Mouse (Mus musculus) liver, embryonic 13.5 days (tissue): ENCODE measurements around the gene Idnk. TPM values are rescaled to one million over a fixed set of nuclear protein-coding genes. Genes with fewer than 3 reads are reported as not detected.
"Not testable (repeated sequence)": the region's sequence is repeated elsewhere in the genome, so short reads cannot be mapped to it uniquely, and the experiment has no call there.

ENCODE experiments used
- ATAC-seq: fragments of 200-750 bp; cut with Nextera tagmentation; 2 replicates; pipeline ENCODE4 v1.8.0; 2017; ENCODE audit warnings: low read depth, mild to moderate bottlenecking, moderate number of reproducible peaks, moderate library complexity
- DNase-seq: peaks from one replicate; pipeline ENCODE4 v3.0.0; 2022
- H3K27ac ChIP-seq: fragments of 300-500 bp; sonication (generic); 2 replicates; pipeline ENCODE4 v1.5.1; 2015; ENCODE audit warnings: moderate library complexity, mild to moderate bottlenecking, inconsistent platforms
- H3K27me3 ChIP-seq: fragments of 300-500 bp; sonication (generic); 2 replicates; pipeline ENCODE4 v1.6.1; 2015; ENCODE audit warnings: mild to moderate bottlenecking, inconsistent platforms
- H3K36me3 ChIP-seq: fragments of 300-500 bp; sonication (generic); 2 replicates; pipeline ENCODE4 v1.6.1; 2015; ENCODE audit warnings: mild to moderate bottlenecking, inconsistent platforms
- H3K4me1 ChIP-seq: fragments of 300-500 bp; sonication (generic); replicated peaks from 2 replicates; pipeline ENCODE4 v1.6.1; 2015; ENCODE audit warnings: inconsistent platforms
- H3K4me2 ChIP-seq: fragments of 300-500 bp; sonication (generic); 2 replicates; pipeline ENCODE4 v1.6.1; 2015; ENCODE audit warnings: inconsistent platforms, mild to moderate bottlenecking, moderate library complexity
- H3K4me3 ChIP-seq: fragments of 300-500 bp; sonication (generic); replicated peaks from 2 replicates; pipeline ENCODE4 v1.5.1; 2015; ENCODE audit warnings: mild to moderate bottlenecking, inconsistent platforms
- H3K9ac ChIP-seq: fragments of 300-500 bp; sonication (generic); 2 replicates; pipeline ENCODE4 v1.6.1; 2015; ENCODE audit warnings: mild to moderate bottlenecking, inconsistent platforms
- H3K9me3 ChIP-seq: fragments of 300-500 bp; sonication (generic); replicated peaks from 2 replicates; pipeline ENCODE4 v1.6.1; 2016; ENCODE audit warnings: inconsistent platforms
- WGBS: fragments of 180-500 bp; shearing (Covaris S2); methylation state at CpG from one replicate; pipeline ENCODE4 v1.1.7; 2015; ENCODE audit not compliant: insufficient replicate concordance; 5-methylcytosine and 5-hydroxymethylcytosine counted together
- polyA plus RNA-seq: library from polyadenylated mRNA; unstranded; fragments of >200 nt; fragmentation: Nextera tagmentation; extraction: Ambion mirVana; gene quantifications from 2 replicates; pipeline ENCODE4 v1.2.1, GENCODE M21; 2015

Gene Idnk
- polyA plus RNA-seq, 1 experiment from 2014 or later, result 21.8 TPM

DNA sequence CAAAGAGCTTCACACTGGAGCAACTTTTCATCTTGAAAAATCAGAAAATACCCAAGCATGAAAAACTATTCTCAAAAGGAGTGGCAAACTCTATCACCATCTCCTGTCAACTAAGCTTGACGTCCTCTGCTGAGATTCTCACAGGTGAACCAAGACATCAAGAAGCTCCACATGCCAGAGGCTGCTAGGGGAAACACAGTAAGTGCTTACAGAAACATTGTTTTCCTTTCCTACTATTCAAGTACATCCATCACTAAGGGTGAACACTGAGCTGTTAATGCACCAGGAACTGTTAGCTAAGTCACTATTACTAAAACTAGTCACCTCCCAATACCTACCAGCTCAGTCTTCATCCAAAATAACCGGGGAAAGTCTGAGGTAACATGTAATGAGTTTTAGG, 32.5 kb upstream of the Idnk start:
- 51% methylated on average over 2 of the region's 2 CpGs for WGBS
- no peak for ATAC-seq

DNA sequence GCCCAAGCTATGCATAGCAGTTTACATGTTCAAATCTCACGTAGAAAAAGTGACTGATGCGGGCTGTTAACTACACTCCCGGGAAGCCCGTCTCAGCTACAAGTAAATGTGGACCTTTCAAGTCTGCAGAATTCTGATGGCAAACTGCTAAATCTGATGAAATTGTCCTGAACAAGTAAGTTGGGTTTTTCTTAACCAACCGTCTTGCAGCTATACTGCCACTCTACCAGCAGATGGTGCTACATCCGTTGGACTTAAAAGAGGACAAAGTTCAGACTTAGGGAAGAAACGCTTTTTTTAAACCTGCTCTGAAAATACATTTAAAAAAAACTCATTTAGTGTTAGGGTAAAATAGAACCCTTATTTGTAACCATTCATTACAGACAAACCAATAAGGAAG, 31.3 kb upstream of the Idnk start:
- Histone ChIP-seq H3K36me3 (peaks cover 20% of the 10 kb centered on the region), H3K27ac (no peak overlapping the region; the same call in 1 of the 2 replicates), H3K9me3 (no peaks in the 10 kb centered on the region), H3K4me1 (peaks cover 43% of the 10 kb centered on the region), H3K4me2 (peak overlapping the region; percentile 80), H3K4me3 (peak overlapping the region; percentile 97), H3K27me3 (no peaks in the 10 kb centered on the region), H3K9ac (peak overlapping the region; percentile 33; the same call in 1 of the 2 replicates)
- ATAC-seq, result no peak
- WGBS, result 29% methylated on average over 7 of the region's 7 CpGs
- DNase-seq, result peak; percentile 45

More for the DNA sequence above, 32.5 kb upstream of the Idnk start:
- no peaks in the 10 kb centered on the region for H3K9me3 ChIP-seq
- no peak overlapping the region for H3K27ac ChIP-seq
- no peaks in the 10 kb centered on the region for H3K27me3 ChIP-seq
- H3K36me3 ChIP-seq, result peaks cover 20% of the 10 kb centered on the region
- H3K9ac ChIP-seq, result no peak overlapping the region
- DNase-seq, result no peak
- H3K4me2 ChIP-seq, result no peak overlapping the region
- H3K4me1 ChIP-seq, result peaks cover 40% of the 10 kb centered on the region
- no peak overlapping the region for H3K4me3 ChIP-seq

DNA sequence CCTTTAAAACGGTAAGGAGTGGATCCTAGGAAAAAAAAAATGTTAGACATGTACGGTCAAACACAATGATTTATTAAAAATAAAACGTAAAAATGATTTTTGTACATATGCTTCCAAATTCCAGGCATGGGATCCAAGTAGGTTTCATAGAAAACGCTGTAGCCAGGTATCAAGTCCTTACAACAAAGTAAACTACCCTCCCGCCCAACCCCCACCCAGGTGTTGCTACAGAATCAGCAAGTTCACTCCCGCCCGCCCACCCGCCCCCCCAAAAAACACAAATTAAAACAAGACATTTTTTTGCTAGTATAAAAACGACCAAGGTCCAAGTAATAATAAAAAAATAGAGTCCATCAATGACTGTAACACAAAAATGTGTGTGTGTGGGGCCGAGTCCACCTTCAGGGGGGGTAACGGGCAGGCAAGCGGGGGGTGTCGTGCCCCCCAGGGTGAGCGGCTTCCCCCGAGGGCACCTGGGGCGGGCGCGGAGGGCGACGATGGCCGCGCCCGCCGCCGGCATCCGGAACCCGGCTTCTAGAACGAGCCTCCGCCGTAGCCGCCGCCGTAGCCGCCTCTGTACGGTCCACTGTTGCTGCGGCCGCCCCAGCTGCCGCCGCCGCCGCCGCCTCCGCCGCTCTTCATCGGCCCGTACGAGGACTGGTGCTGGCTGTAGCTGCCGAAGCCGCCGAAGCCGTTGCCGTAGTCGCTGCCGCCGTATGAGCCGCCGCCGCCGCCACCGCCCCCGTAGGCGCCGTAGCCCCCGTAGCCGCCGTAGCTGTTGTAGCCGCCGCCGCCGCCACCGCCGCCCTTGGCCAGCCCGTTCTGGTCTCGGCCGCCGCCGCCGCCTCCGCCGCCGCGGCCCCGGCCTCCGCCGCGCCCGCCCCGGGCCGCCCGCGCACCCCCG, 30.3 kb upstream of the Idnk start:
- peak overlapping the region; percentile 97 for H3K4me3 ChIP-seq
- no peaks in the 10 kb centered on the region for H3K27me3 ChIP-seq
- peaks cover 20% of the 10 kb centered on the region for H3K36me3 ChIP-seq
- peak overlapping the region; percentile 99 for H3K9ac ChIP-seq
- WGBS, result under 1% methylated on average over 61 of the region's 92 CpGs
- ATAC-seq (no peak), DNase-seq (peak; percentile 38)
- peak overlapping the region; percentile 80 for H3K4me2 ChIP-seq
- no peaks in the 10 kb centered on the region for H3K9me3 ChIP-seq
- peak overlapping the region; percentile 96 for H3K27ac ChIP-seq
- peaks cover 43% of the 10 kb centered on the region for H3K4me1 ChIP-seq

DNA sequence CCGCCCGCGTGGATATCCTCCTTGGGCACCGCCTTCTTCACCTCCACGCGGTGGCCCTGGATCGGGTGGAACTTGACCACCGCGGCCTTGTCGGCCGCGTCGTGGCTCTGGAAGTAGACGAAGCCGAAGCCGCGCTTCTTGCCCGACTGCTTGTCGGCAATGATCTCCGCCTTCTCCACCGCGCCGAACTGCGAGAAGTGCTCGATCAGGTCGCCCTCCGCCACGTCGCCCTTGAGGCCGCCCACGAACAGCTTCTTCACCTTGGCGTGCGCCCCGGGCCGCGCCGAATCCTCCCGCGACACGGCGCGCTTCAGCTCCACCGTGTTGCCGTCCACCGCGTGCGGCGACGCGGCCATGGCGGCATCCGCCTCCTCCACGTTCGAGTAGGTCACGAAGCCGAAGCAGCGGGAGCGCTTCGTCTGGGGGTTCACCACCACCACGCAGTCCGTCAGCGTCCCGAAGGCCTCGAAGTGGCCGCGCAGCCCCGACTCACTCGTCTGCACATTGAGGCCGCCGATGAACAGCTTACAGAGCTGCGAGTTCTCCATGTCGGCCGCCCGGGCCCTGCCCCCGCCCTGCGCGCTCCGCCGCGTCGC, 29.6 kb upstream of the Idnk start:
- peak overlapping the region; percentile 97 for H3K4me3 ChIP-seq
- DNase-seq, result no peak
- under 1% methylated on average over 80 of the region's 81 CpGs for WGBS
- peak overlapping the region; percentile 99 for H3K9ac ChIP-seq
- no peaks in the 10 kb centered on the region for H3K27me3 ChIP-seq
- H3K27ac ChIP-seq, result peak overlapping the region; percentile 96
- ATAC-seq, result peak; percentile 22
- no peaks in the 10 kb centered on the region for H3K9me3 ChIP-seq
- H3K4me1 ChIP-seq, result peaks cover 40% of the 10 kb centered on the region
- peaks cover 20% of the 10 kb centered on the region for H3K36me3 ChIP-seq
- H3K4me2 ChIP-seq, result peak overlapping the region; percentile 80

DNA sequence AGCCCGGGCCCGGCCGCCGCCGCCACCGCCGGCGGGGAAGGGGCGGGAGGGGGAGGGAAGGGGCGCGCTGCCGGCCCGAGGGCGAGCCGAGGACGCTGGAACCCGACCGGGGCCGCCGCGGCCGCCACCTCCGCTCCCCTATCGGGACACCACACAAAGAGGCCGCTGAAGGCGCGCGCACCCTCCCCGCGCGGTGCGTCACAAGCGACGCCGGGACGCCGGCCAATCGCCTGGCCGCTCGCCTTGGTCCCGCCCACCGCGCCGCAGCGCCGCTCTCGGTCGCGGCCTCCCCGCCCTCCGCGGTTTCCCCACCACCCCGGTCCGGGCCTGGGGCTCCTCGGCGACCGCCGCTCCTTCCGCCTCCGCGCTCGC, 29.1 kb upstream of the Idnk start, which contains the start of gene Hnrnpa0:
Gene Hnrnpa0 (minus strand): TSS at position 161 of the 372 bp plus-strand sequence.
- Histone ChIP-seq H3K4me1 (peaks cover 39% of the 10 kb centered on the region), H3K9me3 (no peaks in the 10 kb centered on the region), H3K27ac (peak within 1 kb of the TSS; percentile 96), H3K9ac (peak within 1 kb of the TSS; percentile 99), H3K4me2 (peak within 1 kb of the TSS; percentile 83), H3K4me3 (peak within 1 kb of the TSS; percentile 97), H3K36me3 (peaks cover 20% of the 10 kb centered on the region), H3K27me3 (no peaks in the 10 kb centered on the region)
- peak; percentile 88 for DNase-seq
- WGBS, result under 1% methylated on average over 47 of the region's 62 CpGs
- peak; percentile 87 for ATAC-seq

DNA sequence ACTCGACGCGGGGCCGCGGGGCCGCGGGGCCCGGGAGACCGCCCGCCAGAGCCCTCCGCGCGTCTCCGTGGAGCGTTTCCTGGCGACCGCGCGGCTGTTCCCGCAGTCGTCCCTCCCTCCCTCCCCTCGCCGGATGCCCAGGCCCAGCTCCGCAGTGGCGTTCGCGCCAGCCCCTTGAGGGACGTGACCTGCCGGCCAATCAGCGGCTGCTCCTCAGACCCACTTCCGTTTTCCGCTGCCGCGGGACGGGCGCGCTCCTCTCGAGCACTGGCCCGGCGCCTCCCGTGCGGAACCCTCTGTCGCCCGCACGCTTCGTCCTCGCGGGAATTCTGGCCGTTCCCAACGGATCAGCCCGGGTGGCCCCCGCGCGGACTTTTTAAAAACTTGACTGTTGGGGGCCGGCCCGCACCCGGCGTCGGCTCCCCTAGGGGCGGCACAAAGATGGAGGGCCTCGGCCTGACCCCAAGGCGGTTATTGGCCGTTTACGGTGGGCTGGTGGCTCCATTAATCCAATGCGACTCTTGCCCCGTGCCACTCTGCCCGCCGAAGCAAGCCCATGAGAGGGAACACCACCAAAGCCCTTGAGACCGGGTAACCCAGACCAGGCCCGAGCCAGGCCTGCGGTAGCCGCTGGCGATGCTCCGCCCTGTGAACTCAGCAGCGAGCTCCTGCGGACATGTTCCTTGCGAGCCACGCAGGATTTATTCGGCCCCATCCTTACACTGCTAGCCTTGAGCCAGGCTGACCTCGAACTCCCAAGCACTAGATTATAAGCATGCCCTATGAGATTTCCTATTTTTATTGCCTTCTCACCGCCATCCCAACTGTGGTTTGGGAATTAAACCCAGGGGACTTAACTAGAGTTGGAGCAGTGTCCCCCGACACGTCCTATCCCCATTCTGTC, 28.4 kb upstream of the Idnk start:
- no peaks in the 10 kb centered on the region for H3K9me3 ChIP-seq
- peak overlapping the region; percentile 99 for H3K9ac ChIP-seq
- peak overlapping the region; percentile 96 for H3K27ac ChIP-seq
- H3K36me3 ChIP-seq, result peaks cover 20% of the 10 kb centered on the region
- H3K4me2 ChIP-seq, result peak overlapping the region; percentile 83
- peak overlapping the region; percentile 97 for H3K4me3 ChIP-seq
- peaks cover 33% of the 10 kb centered on the region for H3K4me1 ChIP-seq
- DNase-seq (peak; percentile 92), ATAC-seq (peak; percentile 94)
- no peaks in the 10 kb centered on the region for H3K27me3 ChIP-seq
- WGBS, result under 1% methylated on average over 82 of the region's 83 CpGs

DNA sequence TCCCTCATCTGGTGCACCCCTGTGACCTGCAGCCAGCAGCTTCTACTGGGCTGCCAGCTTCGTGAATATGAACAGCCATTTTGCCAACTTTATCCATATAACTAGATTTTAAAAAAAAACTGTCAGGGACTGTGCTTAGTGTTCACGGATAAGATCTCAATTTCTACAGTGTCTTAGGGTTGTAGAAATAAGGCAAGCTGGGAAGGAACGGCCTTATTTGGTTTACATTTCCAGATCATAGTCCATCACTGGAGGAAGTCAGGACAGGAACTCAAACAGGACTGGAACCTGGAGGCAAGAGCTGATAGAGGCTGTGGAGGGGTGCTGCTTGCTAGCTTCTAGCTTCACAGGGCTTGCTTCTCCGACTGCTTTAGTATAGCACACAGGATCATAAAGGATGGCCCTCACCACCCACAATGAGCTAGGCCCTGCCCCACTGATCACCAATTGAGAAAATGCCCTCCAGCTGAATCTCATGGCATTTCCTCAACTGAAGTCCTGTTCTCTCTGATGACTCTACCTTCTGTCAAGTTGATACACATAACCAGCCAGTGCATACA, 27.7 kb upstream of the Idnk start:
- no peak for ATAC-seq
- no peaks in the 10 kb centered on the region for H3K9me3 ChIP-seq
- WGBS, result 18% methylated on average over 4 of the region's 4 CpGs

DNA sequence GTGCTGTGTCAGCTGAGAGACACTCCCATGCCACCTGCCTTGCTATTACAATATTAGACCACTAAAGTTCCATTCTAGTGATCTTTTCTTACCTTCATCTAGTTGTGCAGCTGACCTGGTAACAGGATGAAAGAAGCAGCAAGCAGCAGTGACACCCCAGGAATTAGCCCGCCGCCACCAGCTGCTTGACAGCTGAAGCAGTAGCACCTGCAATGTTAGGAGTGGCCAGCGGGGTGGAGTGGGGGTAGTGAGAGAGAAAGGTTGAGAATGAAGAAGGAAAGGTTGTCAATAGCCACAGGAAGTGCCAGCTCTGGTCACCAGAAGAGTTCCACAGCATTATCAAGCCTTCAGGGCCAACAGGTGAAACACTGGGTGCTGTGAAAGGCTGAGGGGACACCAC, 25.8 kb upstream of the Idnk start:
- no peak overlapping the region for H3K9ac ChIP-seq
- H3K9me3 ChIP-seq, result peaks cover 6% of the 10 kb centered on the region; the same call in 1 of the 2 replicates
- no peak overlapping the region for H3K27ac ChIP-seq
- H3K4me1 ChIP-seq, result peaks cover 10% of the 10 kb centered on the region
- H3K4me3 ChIP-seq, result no peak overlapping the region
- no peaks in the 10 kb centered on the region for H3K27me3 ChIP-seq
- 64% methylated on average over 3 of the region's 3 CpGs for WGBS
- no peak for DNase-seq
- H3K36me3 ChIP-seq, result peaks cover 5% of the 10 kb centered on the region
- H3K4me2 ChIP-seq, result no peak overlapping the region
- ATAC-seq, result no peak

More for the DNA sequence above, 27.7 kb upstream of the Idnk start:
- H3K36me3 ChIP-seq, result peaks cover 18% of the 10 kb centered on the region
- H3K4me1 ChIP-seq, result peaks cover 26% of the 10 kb centered on the region
- peak overlapping the region; percentile 99 for H3K9ac ChIP-seq
- no peaks in the 10 kb centered on the region for H3K27me3 ChIP-seq
- peak overlapping the region; percentile 96 for H3K27ac ChIP-seq
- DNase-seq, result no peak
- peak overlapping the region; percentile 83 for H3K4me2 ChIP-seq
- peak overlapping the region; percentile 97 for H3K4me3 ChIP-seq

DNA sequence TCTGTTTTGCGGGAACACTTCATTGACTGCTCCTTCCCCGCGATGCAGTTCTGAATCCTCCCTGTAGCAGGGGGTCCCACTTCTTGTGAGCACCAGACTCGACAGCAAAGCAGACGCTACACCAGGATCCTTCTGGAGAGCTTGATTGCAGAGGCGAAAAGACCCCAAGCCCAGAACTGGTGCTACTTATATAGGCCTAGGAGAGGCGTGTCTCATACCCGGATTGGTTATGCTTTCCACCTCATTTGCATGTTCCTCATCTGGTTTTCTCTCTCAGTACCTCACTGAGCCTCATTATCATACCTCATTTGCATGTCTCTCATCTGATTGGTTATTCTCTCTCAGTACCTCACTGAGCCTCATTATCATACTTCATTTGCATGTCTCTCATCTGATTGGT, 10.8 kb upstream of the Idnk start:
- not testable (repeated sequence) for H3K36me3 ChIP-seq, DNase-seq, H3K9me3 ChIP-seq, H3K4me2 ChIP-seq, H3K4me3 ChIP-seq, H3K9ac ChIP-seq, H3K27me3 ChIP-seq, ATAC-seq, H3K27ac ChIP-seq
- peaks cover 21% of the 10 kb centered on the region for H3K4me1 ChIP-seq
- 93% methylated on average over 8 of the region's 8 CpGs for WGBS

DNA sequence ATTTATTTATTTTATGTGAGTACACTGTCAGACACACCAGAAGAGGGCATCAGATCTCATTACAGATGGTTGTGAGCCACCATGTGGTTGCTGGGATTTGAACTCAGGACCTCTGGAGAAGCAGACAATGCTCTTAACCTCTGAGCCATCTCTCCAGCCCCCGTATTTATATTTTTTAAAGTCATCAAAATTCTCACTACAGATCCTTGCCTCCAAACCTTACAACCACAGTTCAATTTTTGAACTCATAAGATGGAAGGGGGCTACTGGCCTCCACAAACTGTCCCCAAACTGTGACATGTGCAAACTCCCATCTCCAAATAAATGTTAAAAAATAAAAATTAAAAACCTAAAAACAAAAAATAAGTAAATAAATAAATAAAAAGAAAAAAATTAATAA, 9.7 kb upstream of the Idnk start:
- ATAC-seq, result no peak
- H3K27me3 ChIP-seq, result peaks cover 6% of the 10 kb centered on the region
- WGBS, result 69% methylated on average over 1 of the region's 1 CpGs
- peak overlapping the region; percentile 29; the same call in 1 of the 2 replicates for H3K4me2 ChIP-seq
- H3K27ac ChIP-seq, result no peak overlapping the region
- H3K4me3 ChIP-seq, result no peak overlapping the region
- H3K4me1 ChIP-seq, result peaks cover 21% of the 10 kb centered on the region
- no peak overlapping the region for H3K9ac ChIP-seq
- H3K36me3 ChIP-seq, result no peaks in the 10 kb centered on the region
- no peaks in the 10 kb centered on the region; the same call in 1 of the 2 replicates for H3K9me3 ChIP-seq
- no peak for DNase-seq
